In genomic region chr2:163016916-163017743, GRCm38 (mm10) we compare ENCODE assay signal across 8 mouse cellular contexts. TPM values are rescaled to one million over a fixed set of nuclear protein-coding genes. Genes with fewer than 3 reads are reported as not detected.
DNase-seq lines count a peak whose midpoint lies in the region; ATAC-seq lines count a peak whose summit lies in the region.

TSS of gene Ift52 (plus strand) at chr2:163017354.

- ATAC-seq in inflammation-experienced regulatory T-cells, adult 6 months: peak; percentile 90
- ATAC-seq in megakaryocyte-erythroid progenitor cell, adult 5-6 weeks (replicated peaks; ENCODE audit: low FRiP score, low TSS enrichment, poor library complexity, severe bottlenecking): peak; percentile 98

- DNase-seq in adrenal gland, adult (ENCODE audit: inconsistent age in 2 of 2, low spot score in 1 of 2): peak; percentile 91 to 98
- DNase-seq in embryo, embryonic 10.5 days (ENCODE audit: low spot score): peak; percentile 92
- peak; percentile 89 for DNase-seq in gastrocnemius, postnatal 14 days
- peak; percentile 91 to 94 for DNase-seq in left cerebral cortex, postnatal 10 days (ENCODE audit: extremely low spot score in 1 of 2, low spot score in 2 of 2)
- peak; percentile 95 for DNase-seq in right cerebral cortex, postnatal 25 days
- DNase-seq in urinary bladder, postnatal 4 days (ENCODE audit: low spot score in 2 of 2): peak; percentile 82 to 91

- intact Hi-C loops in gastrocnemius, postnatal 14 days (cut with DNase I; ENCODE audit: low total_unique reads): no loop called here
- intact Hi-C loops in left cerebral cortex, postnatal 10 days (cut with DNase I): loop anchor here (2.0 kb wide), 1 partner anchor 90 kb away; no protein-coding TSS in a partner anchor

RNA-seq across cellular contexts. Expression of gene Ift52, which starts in this region (rescaled TPM):
- total RNA-seq in gastrocnemius, postnatal 14 days (2021): 10 to 100 TPM; 11.1 to 11.3 TPM
- 10 to 100 TPM; 60.8 to 67.3 (median 61.3) TPM for polyA plus RNA-seq in inflammation-experienced regulatory T-cells, adult 6 months (2017; shearing (Covaris generic))
- total RNA-seq in left cerebral cortex, postnatal 10 days (2021): 10 to 100 TPM; 24.6 to 25.5 TPM
- total RNA-seq in megakaryocyte-erythroid progenitor cell, adult 5-6 weeks (2014; fragmentation: Nextera tagmentation): 30.3 and 37.7 TPM in 2 replicates
- total RNA-seq in megakaryocyte-erythroid progenitor cell, adult 5-6 weeks (2017): 19.4 and 32.9 TPM in 2 replicates

Comparison
In these comparisons a context has a peak if more than half of its experiments do, and no peak if none do; other contexts are left out.
1. Peak in every context shown above with its lines: DNase-seq and ATAC-seq.